Mouse (Mus musculus): Measurements from ENCODE around the gene Fras1. TPM values are rescaled to one million over a fixed set of nuclear protein-coding genes. Genes with fewer than 3 reads are reported as not detected.

The Fras1 gene
- total RNA-seq, 1 experiment from 2014 or later, result not detected

DNA sequence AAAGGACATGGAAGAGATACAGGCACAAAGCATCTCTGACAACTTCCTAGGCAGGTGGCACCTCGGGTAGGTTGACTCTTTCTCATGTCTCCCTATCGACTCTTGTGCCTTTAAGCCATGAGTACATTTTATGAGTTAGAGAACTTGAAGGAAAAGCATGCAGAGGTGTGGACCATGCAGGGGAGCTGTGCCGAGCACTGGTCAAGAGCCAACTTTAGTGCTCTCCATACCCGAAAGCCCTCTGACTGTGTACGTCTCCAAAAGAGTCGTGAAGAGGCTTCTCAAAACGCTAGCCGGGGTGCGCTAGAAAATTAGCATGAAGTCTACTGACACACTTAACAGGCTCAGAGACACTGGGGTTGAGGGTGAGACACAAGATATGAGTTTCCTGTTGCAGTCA lies 425.4 kb downstream of the Fras1 start:
- no peak for ATAC-seq (replicated peaks; ENCODE audit: insufficient number of reproducible peaks, low FRiP score, low TSS enrichment, poor library complexity, severe bottlenecking)

DNA sequence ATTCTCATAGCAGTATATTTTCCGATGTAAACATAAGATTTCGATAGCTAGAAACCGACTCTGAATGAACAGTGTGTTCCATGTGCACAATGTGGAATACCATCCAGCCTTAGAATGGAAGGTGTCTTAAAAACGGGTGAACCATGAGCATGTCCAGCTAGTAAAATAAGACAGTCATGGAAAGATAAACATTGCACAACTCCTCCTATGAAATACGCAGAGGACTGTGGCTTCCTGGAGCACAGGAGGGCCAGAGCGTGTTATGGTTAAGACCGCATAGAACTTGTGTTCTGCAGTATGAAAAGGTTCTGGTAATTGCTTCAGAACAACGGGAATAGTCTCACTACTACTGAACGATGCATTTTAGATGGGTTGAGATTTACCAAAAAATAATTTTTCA lies 426.2 kb downstream of the Fras1 start:
- no peak for ATAC-seq (replicated peaks; ENCODE audit: insufficient number of reproducible peaks, low FRiP score, low TSS enrichment, poor library complexity, severe bottlenecking)

DNA sequence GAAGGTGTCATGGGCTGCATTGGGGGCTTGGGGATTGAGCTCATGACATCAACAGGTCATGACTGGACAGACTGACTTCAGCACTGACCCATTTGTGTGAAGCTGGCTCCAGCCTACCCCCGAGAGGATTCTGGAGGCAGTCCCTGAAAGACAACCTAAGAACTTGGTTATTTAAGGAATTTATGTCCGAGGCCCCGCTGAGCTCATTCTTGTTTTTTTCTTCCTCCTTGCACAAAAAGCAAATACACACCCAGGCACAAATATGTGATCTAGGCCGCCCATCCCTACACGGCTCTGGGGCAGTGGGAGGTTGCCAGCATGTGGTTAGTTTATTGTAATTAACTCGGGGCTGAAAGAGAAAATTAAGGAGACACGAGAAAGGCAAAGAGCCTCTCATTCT lies 428.4 kb downstream of the Fras1 start:
- ATAC-seq (replicated peaks; ENCODE audit: insufficient number of reproducible peaks, low FRiP score, low TSS enrichment, poor library complexity, severe bottlenecking), result no peak

DNA sequence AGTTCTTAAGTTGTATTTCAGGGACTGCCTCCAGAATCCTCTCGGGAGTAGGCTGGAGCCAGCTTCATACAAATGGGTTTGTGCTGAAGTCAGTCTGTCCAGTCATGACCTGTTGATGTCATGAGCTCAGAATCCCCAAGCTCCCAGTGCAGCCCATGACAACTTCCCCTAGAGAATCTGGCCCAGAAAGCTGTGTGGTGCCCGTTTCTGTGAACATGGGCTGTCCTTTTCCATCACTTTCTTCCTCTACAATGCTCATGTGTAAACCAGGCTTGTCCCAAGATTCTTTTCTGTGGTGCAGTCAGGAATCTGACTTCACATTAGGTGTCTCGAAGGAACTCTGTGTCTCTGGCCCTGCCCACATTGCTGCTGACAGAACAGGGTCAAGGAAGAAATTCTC lies 429.3 kb downstream of the Fras1 start:
- no peak for ATAC-seq (replicated peaks; ENCODE audit: insufficient number of reproducible peaks, low FRiP score, low TSS enrichment, poor library complexity, severe bottlenecking)

DNA sequence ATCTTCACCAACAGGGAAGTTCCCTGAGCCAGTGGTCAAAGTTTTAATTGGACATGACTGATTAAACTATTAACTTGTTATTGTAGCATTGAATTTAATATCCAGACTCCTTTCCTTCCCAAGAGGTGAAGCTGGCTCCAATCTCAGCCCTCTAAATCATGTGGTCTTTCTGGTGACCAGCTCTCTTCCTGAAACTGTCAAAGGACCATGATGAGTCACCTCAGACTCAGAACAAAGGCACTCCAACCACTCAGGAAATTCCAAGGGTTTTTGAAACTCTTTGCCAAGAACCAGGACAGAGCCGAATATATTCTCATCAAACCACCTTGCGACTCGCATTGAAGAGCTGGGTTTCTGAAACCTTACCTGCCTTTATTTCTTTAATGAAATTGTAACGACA lies 430.5 kb downstream of the Fras1 start:
- no peak for ATAC-seq (replicated peaks; ENCODE audit: insufficient number of reproducible peaks, low FRiP score, low TSS enrichment, poor library complexity, severe bottlenecking)

DNA sequence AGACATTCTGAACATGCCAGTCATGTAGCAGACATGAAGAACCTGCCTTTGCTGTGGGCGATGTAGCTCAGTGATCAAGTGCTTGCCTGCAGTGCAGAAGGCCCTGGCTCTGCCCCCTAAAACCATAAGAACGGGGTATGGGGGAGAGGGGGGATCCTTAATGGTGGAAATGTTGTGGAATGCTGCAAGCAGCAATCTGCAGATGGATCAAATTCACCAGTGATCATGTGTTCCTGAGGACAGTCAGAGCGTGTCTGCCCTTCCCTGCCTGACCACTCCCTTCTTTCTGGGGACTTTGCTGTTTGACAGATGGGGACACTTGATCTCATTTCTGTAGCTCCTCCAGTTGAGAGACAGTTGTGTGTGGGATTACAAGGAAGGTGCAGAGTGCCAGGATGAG lies 431.1 kb downstream of the Fras1 start:
- ATAC-seq (replicated peaks; ENCODE audit: insufficient number of reproducible peaks, low FRiP score, low TSS enrichment, poor library complexity, severe bottlenecking), result no peak

DNA sequence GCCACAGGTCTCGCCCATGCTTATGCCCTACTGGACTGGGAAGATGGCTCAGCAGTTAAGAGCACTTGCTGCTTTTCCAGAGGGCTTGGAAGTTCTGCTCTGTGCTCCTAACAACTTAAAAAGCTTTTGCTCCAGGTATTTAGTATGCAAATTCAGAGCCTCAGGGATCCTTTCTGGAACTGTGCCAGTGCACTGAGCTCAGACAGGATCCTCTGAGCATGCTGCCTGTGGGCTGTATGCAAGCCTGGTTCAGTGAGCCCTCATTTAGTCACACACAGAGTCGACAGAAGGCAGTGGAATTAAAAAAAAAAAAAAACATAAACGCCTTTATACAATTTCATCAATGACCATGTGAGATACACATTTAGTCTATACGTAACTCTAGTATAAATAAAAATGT lies 436.9 kb downstream of the Fras1 start:
- ATAC-seq (replicated peaks; ENCODE audit: insufficient number of reproducible peaks, low FRiP score, low TSS enrichment, poor library complexity, severe bottlenecking), result no peak

DNA sequence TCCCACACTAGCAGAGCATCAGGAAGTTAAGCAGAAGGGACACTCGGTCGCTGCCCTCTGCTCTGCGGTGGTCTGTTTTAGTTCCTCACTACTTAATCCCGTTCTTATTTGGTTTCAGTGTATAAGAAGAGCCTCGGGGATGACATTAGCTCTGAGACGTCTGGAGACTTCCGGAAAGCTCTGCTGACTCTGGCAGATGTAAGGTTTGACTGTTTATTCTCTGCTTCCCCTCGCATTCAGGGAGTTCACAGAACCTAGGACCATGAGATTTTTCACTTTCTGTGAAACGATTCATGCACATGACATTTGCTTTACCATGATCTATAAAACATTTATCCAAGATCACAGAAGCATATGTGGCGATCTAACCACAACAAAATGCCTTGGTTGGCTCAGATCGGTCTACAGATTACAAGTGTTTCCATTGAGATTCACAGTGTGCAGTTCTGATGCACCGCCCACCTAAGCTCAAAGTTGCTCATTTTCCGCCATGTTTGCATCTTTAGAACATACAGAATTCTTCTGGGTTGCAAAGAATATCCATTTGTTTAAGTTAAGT lies 451.1 kb downstream of the Fras1 start:
- no peak for ATAC-seq (replicated peaks; ENCODE audit: insufficient number of reproducible peaks, low FRiP score, low TSS enrichment, poor library complexity, severe bottlenecking)

DNA sequence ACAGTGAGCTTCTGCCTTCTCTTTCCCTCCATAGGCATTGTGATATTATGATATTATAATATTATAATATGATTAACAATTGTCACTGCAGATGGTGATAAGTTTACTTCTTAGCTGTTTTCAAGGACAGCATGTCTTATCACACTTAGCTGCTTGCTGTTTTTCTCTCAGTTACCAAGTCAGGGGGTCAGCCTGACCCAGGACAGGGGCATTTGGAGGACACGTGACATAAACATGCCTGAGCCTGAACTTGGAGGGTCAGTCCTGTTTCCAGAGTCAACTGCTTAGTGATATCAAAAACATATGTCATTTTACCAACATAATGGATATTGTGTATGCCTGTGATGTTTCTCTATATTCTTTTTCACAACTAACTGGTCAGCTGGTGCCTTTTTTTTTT lies 453.4 kb downstream of the Fras1 start:
- ATAC-seq (replicated peaks; ENCODE audit: insufficient number of reproducible peaks, low FRiP score, low TSS enrichment, poor library complexity, severe bottlenecking), result no peak

Other genes with a start within 250 kb of the Fras1 start
- 68.1 to 199 TPM (median 82.2 TPM) in 3 replicates for gene Cnot6l, start 209.8 kb upstream of the Fras1 start, total RNA-seq (2017)
- 17.3 to 46.7 TPM (median 42.3 TPM) in 3 replicates for gene Mrpl1, start 164.5 kb upstream of the Fras1 start, total RNA-seq (2017)

Data from monocyte, adult 5-6 weeks (primary cell).